Mouse (Mus musculus): ENCODE results near the gene H2-K1.

- TF ChIP-seq POLR2A (IDR thresholded peaks at IDR 0.05; ENCODE audit: control insufficient read depth, extremely low read depth, insufficient read depth, low read length, poor library complexity) (no peak), CTCF (IDR thresholded peaks at IDR 0.05; ENCODE audit: borderline replicate concordance, control insufficient read depth, extremely low read depth, insufficient read depth, low read length, poor library complexity) (no peak)
Measured at GRCm38 (mm10) chr17:34013436-34013835, 13.3 kb upstream of the H2-K1 start.
